Mouse (Mus musculus) spleen, adult 2 months (tissue): ENCODE data around the gene Prrt2. TPM values are rescaled to one million over a fixed set of nuclear protein-coding genes. Genes with fewer than 3 reads are reported as not detected.

Experiments
- DNase-seq, 2 experiments: peaks; one replicate each; pipeline versions ENCODE4 v3.0.0 to v3.0.0-alpha.2; 2012 to 2021; ENCODE audit warnings: low spot score in 2 of 2, low read depth in 1 of 2
- H3K27ac ChIP-seq: fragments of 200-500 bp; 2 replicates; pipeline ENCODE4 v1.5.1; 2012; ENCODE audit warnings: low read length, inconsistent platforms; ENCODE audit not compliant: insufficient read depth
- H3K27me3 ChIP-seq: fragments of 200-500 bp; 2 replicates; pipeline ENCODE4 v1.6.1; 2012; ENCODE audit warnings: mild to moderate bottlenecking, moderate library complexity, low read length, inconsistent platforms; ENCODE audit not compliant: control insufficient read depth, insufficient read depth
- H3K36me3 ChIP-seq: fragments of 200-500 bp; 2 replicates; pipeline ENCODE4 v1.6.1; 2012; ENCODE audit warnings: mild to moderate bottlenecking, low read length, inconsistent platforms; ENCODE audit not compliant: control insufficient read depth, insufficient read depth
- H3K4me1 ChIP-seq: fragments of 200-500 bp; 2 replicates; pipeline ENCODE4 v1.6.1; 2011; ENCODE audit warnings: inconsistent platforms; ENCODE audit not compliant: control insufficient read depth, insufficient read depth, insufficient read length
- H3K4me3 ChIP-seq: fragments of 200-500 bp; 2 replicates; pipeline ENCODE4 v1.5.1; 2011; ENCODE audit warnings: mild to moderate bottlenecking, inconsistent platforms; ENCODE audit not compliant: insufficient read depth, insufficient read length; ENCODE audit errors: extremely low read depth
- CTCF ChIP-seq: fragments of 200-500 bp; IDR thresholded peaks from 2 replicates; pipeline ENCODE4 v1.5.1; 2011; ENCODE audit warnings: mild to moderate bottlenecking, inconsistent platforms; ENCODE audit not compliant: insufficient read depth, insufficient read length, insufficient replicate concordance; ENCODE audit errors: extremely low read depth
- POLR2A ChIP-seq: fragments of 200-500 bp; IDR thresholded peaks from 2 replicates; pipeline ENCODE4 v1.6.1; 2011; ENCODE audit warnings: low read depth, low read length, inconsistent platforms
- WGBS: fragments of 180-500 bp; shearing (Covaris S2); methylation state at CpG from one replicate; pipeline ENCODE4 v1.1.7; 2018; 5-methylcytosine and 5-hydroxymethylcytosine counted together
- polyA plus RNA-seq: library from polyadenylated mRNA; depleted of rRNA; stranded (reverse); fragments of >200 nt; gene quantifications from 2 replicates; pipeline ENCODE4 v1.2.3, GENCODE M21; 2012; rRNA removed

The Prrt2 gene
- polyA plus RNA-seq, 1 experiment, result 5.8 TPM

- no peak for DNase-seq
- 6% methylated on average over 8 of the region's 8 CpGs for WGBS
Measured at GRCm38 (mm10) chr7:126975493-126975892, 45.5 kb downstream of the Prrt2 start.

More at GRCm38 (mm10) chr7:126975493-126975892, 45.5 kb downstream of the Prrt2 start:
- Histone ChIP-seq H3K4me3 (peak overlapping the region; percentile 38; the same call in 1 of the 2 replicates), H3K27me3 (no peaks in the 10 kb centered on the region), H3K36me3 (peaks cover 17% of the 10 kb centered on the region), H3K4me1 (no peaks in the 10 kb centered on the region; the same call in 1 of the 2 replicates), H3K27ac (peak overlapping the region; percentile 4; the same call in 1 of the 2 replicates)
- TF ChIP-seq POLR2A (no peak), CTCF (no peak)

Other genes with a start within 250 kb of the Prrt2 start
- 393 and 605 TPM in 2 replicates for gene Ypel3, start 244.3 kb downstream of the Prrt2 start, polyA plus RNA-seq
- 16.6 and 17.9 TPM in 2 replicates for gene Tbx6, start 239.7 kb downstream of the Prrt2 start, polyA plus RNA-seq
- gene Ppp4c, start 228.7 kb downstream of the Prrt2 start, polyA plus RNA-seq, result 175 and 184 TPM in 2 replicates
- gene Fam57b, start 223.5 kb downstream of the Prrt2 start, polyA plus RNA-seq, result 0.30 and 0.62 TPM in 2 replicates
- not detected in 2 replicates for gene 4930451I11Rik, start 189.6 kb downstream of the Prrt2 start, polyA plus RNA-seq
- gene Doc2a, start 173.8 kb downstream of the Prrt2 start, polyA plus RNA-seq, result not detected in 2 replicates
- 7.4 and 8.6 TPM in 2 replicates for gene Hirip3, start 159.2 kb downstream of the Prrt2 start, polyA plus RNA-seq
- 40.1 and 56.0 TPM in 2 replicates for gene Ino80e, start 158.8 kb downstream of the Prrt2 start, polyA plus RNA-seq
- 97.0 and 109 TPM in 2 replicates for gene Taok2, start 136.5 kb downstream of the Prrt2 start, polyA plus RNA-seq
- gene Tmem219, start 98.3 kb downstream of the Prrt2 start, polyA plus RNA-seq, result 81.7 and 94.0 TPM in 2 replicates
- 21.5 and 29.9 TPM in 2 replicates for gene Kctd13, start 92.3 kb downstream of the Prrt2 start, polyA plus RNA-seq
- gene Asphd1, start 71.6 kb downstream of the Prrt2 start, polyA plus RNA-seq, result not detected in 2 replicates
- gene Sez6l2, start 70.6 kb downstream of the Prrt2 start, polyA plus RNA-seq, result 2.4 and 2.9 TPM in 2 replicates
- 154 and 201 TPM in 2 replicates for gene Cdipt, start 45.3 kb downstream of the Prrt2 start, polyA plus RNA-seq
- gene Cdiptos, start 45.1 kb downstream of the Prrt2 start, polyA plus RNA-seq, result 0.59 and 0.71 TPM in 2 replicates
- 63.3 and 80.9 TPM in 2 replicates for gene Mvp, start 6.6 kb downstream of the Prrt2 start, polyA plus RNA-seq
- 0.48 and 2.5 TPM in 2 replicates for gene Pagr1b, start 4.7 kb downstream of the Prrt2 start, polyA plus RNA-seq
- 3.1 and 3.3 TPM in 2 replicates for gene Pagr1a, start 3.9 kb downstream of the Prrt2 start, polyA plus RNA-seq
- gene Gm42742, start 114 bp downstream of the Prrt2 start, polyA plus RNA-seq, result 27.8 and 31.8 TPM in 2 replicates
- gene Maz, start 5.8 kb upstream of the Prrt2 start, polyA plus RNA-seq, result 215 and 345 TPM in 2 replicates
- 6.3 and 8.2 TPM in 2 replicates for gene Kif22, start 21.3 kb upstream of the Prrt2 start, polyA plus RNA-seq
- 1,018 and 1,065 TPM in 2 replicates for gene Zg16, start 66.1 kb upstream of the Prrt2 start, polyA plus RNA-seq
- gene AI467606, start 70.1 kb upstream of the Prrt2 start, polyA plus RNA-seq, result 135 and 221 TPM in 2 replicates
- 5.5 and 5.8 TPM in 2 replicates for gene Qprt, start 101.0 kb upstream of the Prrt2 start, polyA plus RNA-seq
- 54.6 and 56.6 TPM in 2 replicates for gene Spn, start 116.6 kb upstream of the Prrt2 start, polyA plus RNA-seq
- gene Cd2bp2, start 174.8 kb upstream of the Prrt2 start, polyA plus RNA-seq, result 22.7 and 26.4 TPM in 2 replicates
- gene Tbc1d10b, start 187.3 kb upstream of the Prrt2 start, polyA plus RNA-seq, result 33.0 and 34.3 TPM in 2 replicates
- gene Mylpf, start 187.7 kb upstream of the Prrt2 start, polyA plus RNA-seq, result 1.2 and 5.2 TPM in 2 replicates
- 9.2 and 12.9 TPM in 2 replicates for gene Zfp553, start 211.8 kb upstream of the Prrt2 start, polyA plus RNA-seq
- 280 and 335 TPM in 2 replicates for gene Sept1, start 211.9 kb upstream of the Prrt2 start, polyA plus RNA-seq
- gene Zfp771, start 223.1 kb upstream of the Prrt2 start, polyA plus RNA-seq, result 35.6 and 68.3 TPM in 2 replicates
- gene Dctpp1, start 239.5 kb upstream of the Prrt2 start, polyA plus RNA-seq, result 30.8 and 37.5 TPM in 2 replicates